Mouse (Mus musculus): ENCODE results near the gene Mrvi1.

DNA sequence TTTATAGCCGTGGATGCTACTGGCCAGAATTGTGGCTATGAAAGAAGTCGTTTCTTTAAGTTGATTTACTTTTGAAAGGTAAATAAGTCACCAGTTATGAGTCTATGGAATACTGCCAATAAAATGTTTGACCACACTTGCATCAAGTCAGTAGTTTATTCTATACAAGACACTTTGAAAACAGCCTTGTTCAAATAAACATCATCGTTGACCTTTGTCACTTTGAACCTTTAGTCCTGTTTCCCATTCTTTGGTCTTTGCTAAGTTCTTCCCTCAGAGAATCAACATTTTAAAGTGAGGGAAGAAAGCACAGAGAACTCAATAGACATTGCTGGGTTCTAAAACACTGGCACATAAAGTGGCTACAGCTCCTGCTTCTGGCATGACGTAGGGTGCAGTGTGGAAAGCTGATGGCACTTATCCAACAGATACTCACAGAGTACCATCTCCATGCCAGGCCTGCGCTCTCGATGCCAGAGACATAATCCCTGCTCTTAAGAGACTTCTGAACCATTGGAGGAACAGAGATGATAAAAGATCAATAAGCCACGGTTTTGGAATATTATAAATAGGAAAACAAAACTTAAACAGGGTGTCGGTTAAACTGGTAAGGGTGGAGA is 127.2 kb downstream of the Mrvi1 start:
- no peak for TF ChIP-seq TCF12 (IDR thresholded peaks at IDR 0.05; ENCODE audit: insufficient read depth, poor library complexity, severe bottlenecking)
- TF ChIP-seq SRF (IDR thresholded peaks at IDR 0.05; ENCODE audit: control insufficient read depth, insufficient read length, low read depth) = no peak
- no peak for TF ChIP-seq POLR2AphosphoS2 (IDR thresholded peaks at IDR 0.05; ENCODE audit: insufficient read length, low read depth)
- TF ChIP-seq E2F4 (IDR thresholded peaks at IDR 0.05; ENCODE audit: insufficient read depth) = no peak
- no peak for TF ChIP-seq POLR2A (IDR thresholded peaks at IDR 0.05; ENCODE audit: insufficient read length, low read depth)
- no peak for TF ChIP-seq MAX (IDR thresholded peaks at IDR 0.05; ENCODE audit: low read depth)
- no peak for TF ChIP-seq CEBPB (IDR thresholded peaks at IDR 0.05; ENCODE audit: insufficient read depth, poor library complexity, severe bottlenecking)
